Mouse (Mus musculus): ENCODE measurements at regions not wholly inside any gene's neighbourhood (a gene's known extent, or its start where the extent isn't known, plus 50 kb on each side); places are given as distances from the start of the nearest gene placed in this dataset.

- ATAC-seq (replicated peaks; ENCODE audit: low FRiP score): no peak
- 40% methylated on average over 15 of the region's 15 CpGs for WGBS
- no peak overlapping the region for H3K4me3 ChIP-seq (replicated peaks)
- no peak overlapping the region for H3K9ac ChIP-seq
- H3K4me1 ChIP-seq: no peaks in the 10 kb centered on the region
- no peaks in the 10 kb centered on the region for H3K36me3 ChIP-seq
- H3K4me2 ChIP-seq: no peak overlapping the region
- H3K27me3 ChIP-seq: peaks cover 26% of the 10 kb centered on the region
- H3K27ac ChIP-seq: no peak overlapping the region
- no peaks in the 10 kb centered on the region for H3K9me3 ChIP-seq (replicated peaks)
Observed at GRCm38 (mm10) chr16:91156506-91156905, 61.6 kb upstream of the 4932438H23Rik start.

GRCm38 (mm10) chr16:91160679-91161078 lies 64.6 kb upstream of the Olig2 start:
- Histone ChIP-seq H3K4me3 (replicated peaks) (no peak overlapping the region), H3K9me3 (replicated peaks) (no peaks in the 10 kb centered on the region), H3K4me2 (no peak overlapping the region), H3K27ac (no peak overlapping the region), H3K27me3 (peaks cover 64% of the 10 kb centered on the region), H3K36me3 (no peaks in the 10 kb centered on the region), H3K4me1 (no peaks in the 10 kb centered on the region), H3K9ac (no peak overlapping the region)
- ATAC-seq (replicated peaks; ENCODE audit: low FRiP score): no peak
- 14% methylated on average over 8 of the region's 8 CpGs for WGBS

GRCm38 (mm10) chr16:91161616-91162015 lies 63.6 kb upstream of the Olig2 start:
- Histone ChIP-seq H3K4me3 (replicated peaks) (no peak overlapping the region), H3K9me3 (replicated peaks) (no peaks in the 10 kb centered on the region), H3K4me2 (no peak overlapping the region), H3K27me3 (peaks cover 65% of the 10 kb centered on the region), H3K9ac (no peak overlapping the region), H3K4me1 (no peaks in the 10 kb centered on the region), H3K27ac (no peak overlapping the region), H3K36me3 (no peaks in the 10 kb centered on the region)
- 69% methylated on average over 6 of the region's 6 CpGs for WGBS
- no peak for ATAC-seq (replicated peaks; ENCODE audit: low FRiP score)

GRCm38 (mm10) chr16:91162381-91162780 lies 62.9 kb upstream of the Olig2 start:
- no peak overlapping the region for H3K9ac ChIP-seq
- 86% methylated on average over 6 of the region's 6 CpGs for WGBS
- peaks cover 62% of the 10 kb centered on the region for H3K27me3 ChIP-seq
- no peaks in the 10 kb centered on the region for H3K9me3 ChIP-seq (replicated peaks)
- no peak for ATAC-seq (replicated peaks; ENCODE audit: low FRiP score)
- no peaks in the 10 kb centered on the region for H3K36me3 ChIP-seq
- no peaks in the 10 kb centered on the region for H3K4me1 ChIP-seq
- no peak overlapping the region for H3K4me3 ChIP-seq (replicated peaks)
- H3K4me2 ChIP-seq: no peak overlapping the region
- no peak overlapping the region for H3K27ac ChIP-seq

- Histone ChIP-seq H3K9me3 (replicated peaks) (no peaks in the 10 kb centered on the region), H3K9ac (no peak overlapping the region), H3K4me2 (no peak overlapping the region), H3K27me3 (peaks cover 90% of the 10 kb centered on the region), H3K27ac (no peak overlapping the region), H3K4me1 (peaks cover 6% of the 10 kb centered on the region), H3K4me3 (replicated peaks) (no peak overlapping the region), H3K36me3 (no peaks in the 10 kb centered on the region)
- WGBS: 87% methylated on average over 4 of the region's 4 CpGs
- ATAC-seq (replicated peaks; ENCODE audit: low FRiP score): no peak
Observed at GRCm38 (mm10) chr16:91165906-91166305, 59.4 kb upstream of the Olig2 start.

- no peak overlapping the region for H3K27ac ChIP-seq
- peaks cover 6% of the 10 kb centered on the region for H3K4me1 ChIP-seq
- H3K27me3 ChIP-seq: peaks cover 89% of the 10 kb centered on the region
- no peaks in the 10 kb centered on the region for H3K36me3 ChIP-seq
- no peaks in the 10 kb centered on the region for H3K9me3 ChIP-seq (replicated peaks)
- ATAC-seq (replicated peaks; ENCODE audit: low FRiP score): no peak; the same call in 1 of the 2 replicates
- no peak overlapping the region for H3K9ac ChIP-seq
- H3K4me3 ChIP-seq (replicated peaks): no peak overlapping the region
- no peak overlapping the region for H3K4me2 ChIP-seq
Observed at GRCm38 (mm10) chr16:91166866-91167265, 58.4 kb upstream of the Olig2 start.

- Histone ChIP-seq H3K27me3 (peaks cover 89% of the 10 kb centered on the region), H3K9me3 (replicated peaks) (no peaks in the 10 kb centered on the region), H3K4me2 (no peak overlapping the region), H3K36me3 (no peaks in the 10 kb centered on the region), H3K4me1 (peaks cover 6% of the 10 kb centered on the region), H3K9ac (no peak overlapping the region), H3K4me3 (replicated peaks) (no peak overlapping the region), H3K27ac (no peak overlapping the region)
- 48% methylated on average over 7 of the region's 7 CpGs for WGBS
- ATAC-seq (replicated peaks; ENCODE audit: low FRiP score): no peak
Observed at GRCm38 (mm10) chr16:91168398-91168797, 56.9 kb upstream of the Olig2 start.

GRCm38 (mm10) chr16:91169829-91170228 lies 55.4 kb upstream of the Olig2 start:
- Histone ChIP-seq H3K9ac (no peak overlapping the region), H3K4me1 (peaks cover 6% of the 10 kb centered on the region), H3K27me3 (peaks cover 92% of the 10 kb centered on the region), H3K36me3 (no peaks in the 10 kb centered on the region), H3K27ac (no peak overlapping the region), H3K4me3 (replicated peaks) (peak overlapping the region; percentile 18), H3K9me3 (replicated peaks) (no peaks in the 10 kb centered on the region), H3K4me2 (peak overlapping the region; percentile 41)
- WGBS: 2% methylated on average over 16 of the region's 16 CpGs
- no peak for ATAC-seq (replicated peaks; ENCODE audit: low FRiP score)

- WGBS: 84% methylated on average over 14 of the region's 14 CpGs
- Histone ChIP-seq H3K4me3 (replicated peaks) (no peak overlapping the region), H3K4me2 (no peak overlapping the region), H3K4me1 (peaks cover 13% of the 10 kb centered on the region), H3K9me3 (replicated peaks) (no peaks in the 10 kb centered on the region), H3K27me3 (peaks cover 97% of the 10 kb centered on the region), H3K36me3 (no peaks in the 10 kb centered on the region), H3K9ac (no peak overlapping the region), H3K27ac (no peak overlapping the region)
- ATAC-seq (replicated peaks; ENCODE audit: low FRiP score): no peak
Observed at GRCm38 (mm10) chr16:91171911-91172440, 53.3 kb upstream of the Olig2 start.

- Histone ChIP-seq H3K36me3 (no peaks in the 10 kb centered on the region), H3K27me3 (peaks cover 97% of the 10 kb centered on the region), H3K9me3 (replicated peaks) (no peaks in the 10 kb centered on the region), H3K4me3 (replicated peaks) (no peak overlapping the region), H3K4me2 (no peak overlapping the region), H3K4me1 (peaks cover 13% of the 10 kb centered on the region), H3K9ac (no peak overlapping the region), H3K27ac (no peak overlapping the region)
- no peak for ATAC-seq (replicated peaks; ENCODE audit: low FRiP score)
- 69% methylated on average over 9 of the region's 9 CpGs for WGBS
Observed at GRCm38 (mm10) chr16:91172510-91172909, 52.7 kb upstream of the Olig2 start.

- Histone ChIP-seq H3K36me3 (no peaks in the 10 kb centered on the region), H3K9me3 (replicated peaks) (no peaks in the 10 kb centered on the region), H3K4me3 (replicated peaks) (no peak overlapping the region), H3K4me1 (peaks cover 13% of the 10 kb centered on the region), H3K27ac (no peak overlapping the region), H3K4me2 (no peak overlapping the region), H3K27me3 (peaks cover 97% of the 10 kb centered on the region), H3K9ac (no peak overlapping the region)
- 77% methylated on average over 15 of the region's 15 CpGs for WGBS
- no peak for ATAC-seq (replicated peaks; ENCODE audit: low FRiP score)
Observed at GRCm38 (mm10) chr16:91173241-91173640, 52.0 kb upstream of the Olig2 start.

GRCm38 (mm10) chr16:91173870-91174278 lies 51.4 kb upstream of the Olig2 start:
- peaks cover 97% of the 10 kb centered on the region for H3K27me3 ChIP-seq
- no peak overlapping the region for H3K9ac ChIP-seq
- no peak overlapping the region for H3K4me2 ChIP-seq
- WGBS: 31% methylated on average over 3 of the region's 3 CpGs
- H3K36me3 ChIP-seq: no peaks in the 10 kb centered on the region
- no peak overlapping the region for H3K27ac ChIP-seq
- ATAC-seq (replicated peaks; ENCODE audit: low FRiP score): no peak
- H3K4me1 ChIP-seq: peaks cover 13% of the 10 kb centered on the region
- no peak overlapping the region for H3K4me3 ChIP-seq (replicated peaks)
- H3K9me3 ChIP-seq (replicated peaks): no peaks in the 10 kb centered on the region

GRCm38 (mm10) chr16:91174401-91174800 lies 50.9 kb upstream of the Olig2 start:
- H3K27me3 ChIP-seq: peaks cover 97% of the 10 kb centered on the region
- H3K27ac ChIP-seq: no peak overlapping the region
- H3K4me3 ChIP-seq (replicated peaks): no peak overlapping the region
- H3K4me1 ChIP-seq: peaks cover 13% of the 10 kb centered on the region
- no peak overlapping the region for H3K9ac ChIP-seq
- ATAC-seq (replicated peaks; ENCODE audit: low FRiP score): no peak
- no peaks in the 10 kb centered on the region for H3K36me3 ChIP-seq
- WGBS: 47% methylated on average over 4 of the region's 4 CpGs
- no peak overlapping the region for H3K4me2 ChIP-seq
- H3K9me3 ChIP-seq (replicated peaks): no peaks in the 10 kb centered on the region

Measured in kidney, embryonic 15.5 days (tissue).